ENCODE assay signal across 9 mouse cellular contexts in the genomic region with DNA sequence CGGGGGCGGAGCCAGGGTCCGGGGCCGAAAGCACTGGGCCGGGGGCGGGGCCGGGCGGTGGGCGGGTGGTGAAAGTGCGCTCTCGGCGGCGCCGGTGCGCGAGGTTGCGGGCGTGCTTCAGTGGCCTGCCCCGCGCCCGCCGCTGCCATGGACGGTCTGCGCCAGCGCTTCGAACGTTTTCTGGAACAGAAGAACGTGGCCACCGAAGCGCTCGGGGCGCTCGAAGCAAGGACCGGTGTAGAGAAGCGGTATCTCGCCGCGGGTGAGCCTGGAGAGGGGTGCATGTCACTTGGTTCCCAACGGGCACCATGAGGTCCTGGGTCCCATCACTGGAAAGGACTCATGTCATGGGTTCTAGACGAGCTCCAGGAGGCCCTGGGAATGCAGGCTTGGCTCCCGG. TPM values are rescaled to one million over a fixed set of nuclear protein-coding genes. Genes with fewer than 3 reads are reported as not detected.
A peak's percentile ranks its signal among the peaks of the same experiment; 100 is the strongest.
DNase-seq lines count a peak whose midpoint lies in the region; ATAC-seq and TF ChIP-seq lines count a peak whose summit lies in the region.
"Had no signal": no experiment of that assay in that cellular context is flagged by ENCODE, and none has a peak within 500 bp of the region (broad histone marks: within the 10 kb centered on the region; RNA-seq: fewer than 3 reads in every experiment).

No protein-coding gene starts in this region.

- H3K9ac ChIP-seq in liver, adult 2 months (ENCODE audit: low read depth, low read length) = peak overlapping the region; percentile 93
- peak overlapping the region; percentile 59 for H3K9ac ChIP-seq in embryonic facial prominence, embryonic 14.5 days (ENCODE audit: low read depth, low read length)
- peak overlapping the region; percentile 58 for H3K9ac ChIP-seq in intestine, embryonic 15.5 days
- H3K9ac ChIP-seq in neural tube, embryonic 13.5 days = peak overlapping the region; percentile 60

- TF ChIP-seq CTCF in liver, adult 2 months (IDR thresholded peaks at IDR 0.05; ENCODE audit: low read depth, low read length) = no peak

- peak; percentile 92 for TF ChIP-seq POLR2A in liver, adult 2 months (IDR thresholded peaks at IDR 0.05; ENCODE audit: extremely low read depth, insufficient read depth, low read length)

- DNase-seq in liver, adult 2 months (ENCODE audit: extremely low read depth, low read depth, low spot score) = no peak
- no peak for DNase-seq in liver
- no peak for DNase-seq in embryonic facial prominence, embryonic 14.5 days (ENCODE audit: low spot score)
- no peak for DNase-seq in cerebellum, adult 11-12 months
- DNase-seq in thymus, postnatal 4 days = no peak
- no peak for DNase-seq in cerebellum, postnatal 4 days (ENCODE audit: low spot score in 2 of 2)

- H3K4me3 ChIP-seq in liver, adult 2 months (ENCODE audit: insufficient read depth, low read depth, low read length) = peak overlapping the region; percentile 88
- peak overlapping the region; percentile 50 for H3K4me3 ChIP-seq in embryonic facial prominence, embryonic 14.5 days (ENCODE audit: low read depth, low read length)
- H3K4me3 ChIP-seq in intestine, embryonic 15.5 days (replicated peaks) = peak overlapping the region; percentile 53
- peak overlapping the region; percentile 48 for H3K4me3 ChIP-seq in neural tube, embryonic 13.5 days

- no peaks in the 10 kb centered on the region for H3K27me3 ChIP-seq in liver, adult 2 months (ENCODE audit: control insufficient read depth, insufficient read depth, low read length)
- no peaks in the 10 kb centered on the region for H3K27me3 ChIP-seq in embryonic facial prominence, embryonic 14.5 days (replicated peaks; ENCODE audit: control insufficient read depth, insufficient read depth, low read length)
- H3K27me3 ChIP-seq in intestine, embryonic 15.5 days (replicated peaks) = no peaks in the 10 kb centered on the region
- peaks cover 33% of the 10 kb centered on the region for H3K27me3 ChIP-seq in neural tube, embryonic 13.5 days

- H3K27ac ChIP-seq in liver, adult 2 months (replicated peaks; ENCODE audit: insufficient read depth, low read depth, low read length) = peak overlapping the region; percentile 95
- H3K27ac ChIP-seq in embryonic facial prominence, embryonic 14.5 days (replicated peaks; ENCODE audit: low read depth, low read length) = no peak overlapping the region
- H3K27ac ChIP-seq in intestine, embryonic 15.5 days = peak overlapping the region; percentile 84
- no peak overlapping the region for H3K27ac ChIP-seq in neural tube, embryonic 13.5 days (replicated peaks)

- peaks cover 19% of the 10 kb centered on the region for H3K4me1 ChIP-seq in liver, adult 2 months (ENCODE audit: control insufficient read depth, insufficient read depth, low read length)
- H3K4me1 ChIP-seq in embryonic facial prominence, embryonic 14.5 days (ENCODE audit: control insufficient read depth, insufficient read depth, low read length) = peaks cover 3% of the 10 kb centered on the region
- peaks cover 35% of the 10 kb centered on the region for H3K4me1 ChIP-seq in intestine, embryonic 15.5 days (replicated peaks)
- peaks cover 18% of the 10 kb centered on the region for H3K4me1 ChIP-seq in neural tube, embryonic 13.5 days (replicated peaks)

- ATAC-seq in embryonic facial prominence, embryonic 14.5 days (ENCODE audit: low read depth) = no peak; the same call in 1 of the 2 replicates
- ATAC-seq in intestine, embryonic 15.5 days = no peak
- no peak for ATAC-seq in neural tube, embryonic 13.5 days (ENCODE audit: low read depth)

- peaks cover 13% of the 10 kb centered on the region; the same call in 1 of the 2 replicates for H3K36me3 ChIP-seq in liver, adult 2 months (ENCODE audit: control insufficient read depth, insufficient read depth, low read length)
- no peaks in the 10 kb centered on the region for H3K36me3 ChIP-seq in embryonic facial prominence, embryonic 14.5 days (ENCODE audit: control insufficient read depth, insufficient read depth, low read length)
- H3K36me3 ChIP-seq in intestine, embryonic 15.5 days = 0 out of 2 replicates have a peak, but pooled peaks cover 2% of the 10 kb centered on the region
- H3K36me3 ChIP-seq in neural tube, embryonic 13.5 days = no peaks in the 10 kb centered on the region

- H3K4me2 ChIP-seq in embryonic facial prominence, embryonic 14.5 days (ENCODE audit: low read depth, low read length) = peak overlapping the region; percentile 97
- peak overlapping the region; percentile 93 for H3K4me2 ChIP-seq in intestine, embryonic 15.5 days (replicated peaks)
- peak overlapping the region; percentile 80 for H3K4me2 ChIP-seq in neural tube, embryonic 13.5 days

- H3K9me3 ChIP-seq in embryonic facial prominence, embryonic 14.5 days (ENCODE audit: control insufficient read depth, low read length) = no peaks in the 10 kb centered on the region
- no peaks in the 10 kb centered on the region for H3K9me3 ChIP-seq in intestine, embryonic 15.5 days
- H3K9me3 ChIP-seq in neural tube, embryonic 13.5 days = no peaks in the 10 kb centered on the region

- peaks cover 4% of the 10 kb centered on the region; the same call in 1 of the 2 replicates for H3K79me2 ChIP-seq in liver, adult 2 months (ENCODE audit: control insufficient read depth, insufficient read depth, low read length)

- under 1% methylated on average over 40 of the region's 41 CpGs for WGBS in liver, adult 2 months
- 2% methylated on average over 16 of the region's 41 CpGs for WGBS in embryonic facial prominence, embryonic 14.5 days
- 1% methylated on average over 40 of the region's 41 CpGs for WGBS in intestine, embryonic 15.5 days
- WGBS in neural tube, embryonic 13.5 days = 2% methylated on average over 41 of the region's 41 CpGs

RNA-seq across cellular contexts. Expression of a gene that starts 0.3 kb away (rescaled TPM):
- total RNA-seq in liver, adult 2 months (2014; rRNA removed) = 112 and 185 TPM in 2 replicates
- 384 and 617 TPM in 2 replicates for polyA plus RNA-seq in liver, adult 2 months (2012; rRNA removed)
- 5.6 and 7.5 TPM in 2 replicates for polyA plus RNA-seq in embryonic facial prominence, embryonic 14.5 days (2014; fragmentation: Nextera tagmentation; extraction: Ambion mirVana)
- 132 and 159 TPM in 2 replicates for polyA plus RNA-seq in intestine, embryonic 15.5 days (2015; fragmentation: Nextera tagmentation; extraction: Ambion mirVana)
- 3.3 and 4.5 TPM in 2 replicates for polyA plus RNA-seq in neural tube, embryonic 13.5 days (2015; fragmentation: Nextera tagmentation; extraction: Ambion mirVana)

RNA-seq across cellular contexts. Expression of a gene that starts 0.8 kb away (rescaled TPM):
- total RNA-seq in liver, adult 2 months (2014; rRNA removed) = 8.8 and 12.5 TPM in 2 replicates
- polyA plus RNA-seq in liver, adult 2 months (2012; rRNA removed) = 19.2 and 21.8 TPM in 2 replicates
- 1.7 and 2.9 TPM in 2 replicates for polyA plus RNA-seq in embryonic facial prominence, embryonic 14.5 days (2014; fragmentation: Nextera tagmentation; extraction: Ambion mirVana)
- polyA plus RNA-seq in intestine, embryonic 15.5 days (2015; fragmentation: Nextera tagmentation; extraction: Ambion mirVana) = 8.1 and 8.8 TPM in 2 replicates
- 2.9 and 3.6 TPM in 2 replicates for polyA plus RNA-seq in neural tube, embryonic 13.5 days (2015; fragmentation: Nextera tagmentation; extraction: Ambion mirVana)

RNA-seq across cellular contexts. Expression of a gene that starts 9.7 kb away (rescaled TPM):
- total RNA-seq in liver, adult 2 months (2014; rRNA removed) = 10.4 and 12.4 TPM in 2 replicates
- polyA plus RNA-seq in liver, adult 2 months (2012; rRNA removed) = 25.4 and 25.5 TPM in 2 replicates
- 38.5 and 46.3 TPM in 2 replicates for polyA plus RNA-seq in embryonic facial prominence, embryonic 14.5 days (2014; fragmentation: Nextera tagmentation; extraction: Ambion mirVana)
- 51.4 and 51.5 TPM in 2 replicates for polyA plus RNA-seq in intestine, embryonic 15.5 days (2015; fragmentation: Nextera tagmentation; extraction: Ambion mirVana)
- polyA plus RNA-seq in neural tube, embryonic 13.5 days (2015; fragmentation: Nextera tagmentation; extraction: Ambion mirVana) = 27.9 and 30.7 TPM in 2 replicates

RNA-seq across cellular contexts. Expression of a gene that starts 18.1 kb away (rescaled TPM):
- 0.28 and 0.40 TPM in 2 replicates for total RNA-seq in liver, adult 2 months (2014; rRNA removed)
- 1.4 and 1.6 TPM in 2 replicates for polyA plus RNA-seq in liver, adult 2 months (2012; rRNA removed)
- 5.8 and 6.3 TPM in 2 replicates for polyA plus RNA-seq in embryonic facial prominence, embryonic 14.5 days (2014; fragmentation: Nextera tagmentation; extraction: Ambion mirVana)
- 19.3 and 20.4 TPM in 2 replicates for polyA plus RNA-seq in intestine, embryonic 15.5 days (2015; fragmentation: Nextera tagmentation; extraction: Ambion mirVana)
- 1.6 and 1.8 TPM in 2 replicates for polyA plus RNA-seq in neural tube, embryonic 13.5 days (2015; fragmentation: Nextera tagmentation; extraction: Ambion mirVana)

RNA-seq across cellular contexts. Expression of a gene that starts 26.2 kb away (rescaled TPM):
- total RNA-seq in liver, adult 2 months (2014; rRNA removed) = 0.60 and 1.4 TPM in 2 replicates
- 3.5 and 6.6 TPM in 2 replicates for polyA plus RNA-seq in liver, adult 2 months (2012; rRNA removed)
- polyA plus RNA-seq in embryonic facial prominence, embryonic 14.5 days (2014; fragmentation: Nextera tagmentation; extraction: Ambion mirVana) = 0.47 and 0.72 TPM in 2 replicates
- polyA plus RNA-seq in intestine, embryonic 15.5 days (2015; fragmentation: Nextera tagmentation; extraction: Ambion mirVana) = 0.32 and 0.63 TPM in 2 replicates
- polyA plus RNA-seq in neural tube, embryonic 13.5 days (2015; fragmentation: Nextera tagmentation; extraction: Ambion mirVana) = 1.0 and 1.5 TPM in 2 replicates
- total RNA-seq: hematopoietic stem cell, adult 5-6 weeks had no signal

Comparison
In these comparisons a context has a peak if more than half of its experiments do, and no peak if none do; other contexts are left out.
1. H3K27ac ChIP-seq: peak in liver, adult 2 months (single experiment) and intestine, embryonic 15.5 days (single experiment); none in embryonic facial prominence, embryonic 14.5 days (single experiment) and neural tube, embryonic 13.5 days (single experiment).
2. RNA of a gene that starts 0.3 kb away (polyA plus RNA-seq): 384 to 617 TPM in liver, adult 2 months and 132 to 159 TPM in intestine, embryonic 15.5 days; 5.6 to 7.5 TPM in embryonic facial prominence, embryonic 14.5 days and 3.3 to 4.5 TPM in neural tube, embryonic 13.5 days; every median in the first group is over 10 times any median in the second.
3. Peak in every context shown above with its lines, with median percentiles within 50 percentile points of each other: H3K4me3 ChIP-seq, H3K9ac ChIP-seq and H3K4me2 ChIP-seq.